Mouse (Mus musculus): ENCODE measurements around the gene Tmem63c.

Tmem63c gene

GRCm38 (mm10) chr12:87137439-87138341 lies 116.5 kb downstream of the Tmem63c start:
- no peak for DNase-seq

DNA sequence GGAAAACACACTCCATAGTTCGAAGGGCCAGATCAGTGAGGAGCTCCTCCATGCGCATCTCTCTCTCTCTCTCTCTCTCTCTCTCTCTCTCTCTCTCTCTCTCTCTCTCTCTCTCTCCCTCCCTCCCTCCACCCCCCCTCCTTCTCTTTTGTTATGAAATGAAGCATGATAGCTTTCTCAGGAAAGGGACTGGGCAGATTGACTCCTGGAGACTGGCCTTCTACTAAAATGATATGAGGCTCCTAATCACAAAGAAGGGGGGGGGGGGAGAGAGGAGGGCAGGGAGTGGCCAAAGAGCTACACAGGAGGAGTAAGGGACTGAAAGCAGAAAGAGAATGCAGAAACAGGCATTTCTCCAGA lies 117.2 kb downstream of the Tmem63c start:
- DNase-seq = no peak

GRCm38 (mm10) chr12:87138768-87139167 lies 117.6 kb downstream of the Tmem63c start:
- no peak for DNase-seq
